In the genomic region with DNA sequence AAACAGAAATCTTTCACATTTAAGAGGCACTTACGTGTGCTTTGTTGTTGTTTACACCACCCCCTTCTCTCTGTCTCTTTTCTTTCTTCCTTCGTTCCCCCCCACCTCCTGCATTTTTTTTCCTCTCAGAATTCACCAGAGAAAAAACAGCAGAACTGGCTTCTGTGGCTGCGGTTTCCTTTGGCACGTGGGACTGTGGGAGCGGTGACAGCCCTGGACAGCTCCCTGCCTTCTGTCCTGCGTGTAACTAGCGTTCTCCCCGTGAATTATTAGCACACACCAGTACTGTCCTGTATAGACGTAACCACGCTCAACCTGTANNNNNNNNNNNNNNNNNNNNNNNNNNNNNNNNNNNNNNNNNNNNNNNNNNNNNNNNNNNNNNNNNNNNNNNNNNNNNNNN, we compare ENCODE assay signal across 9 mouse cellular contexts.
DNase-seq lines count a peak whose midpoint lies in the region; ATAC-seq and TF ChIP-seq lines count a peak whose summit lies in the region.
"Had no signal": no experiment of that assay in that cellular context is flagged by ENCODE, and none has a peak within 500 bp of the region (broad histone marks: within the 10 kb centered on the region; RNA-seq: fewer than 3 reads in every experiment).

No protein-coding gene starts in this region.

- TF ChIP-seq CTCF in lung, adult 2 months (IDR thresholded peaks at IDR 0.05; ENCODE audit: insufficient read depth, low read length), result no peak

- no peak for DNase-seq in frontal cortex, postnatal 14 days (ENCODE audit: low spot score in 2 of 2)
- peak; percentile 5 for DNase-seq in lung, postnatal 10 days
- DNase-seq in lung, adult 2 months, result no peak
- DNase-seq in urinary bladder, adult 2 months (ENCODE audit: low spot score), result no peak
- DNase-seq in urinary bladder, postnatal 4 days (ENCODE audit: low spot score in 2 of 2), result no peak

- WGBS in lung, adult 2 months, result 32% methylated on average over 10 of the region's 10 CpGs

- no peak overlapping the region for H3K4me3 ChIP-seq in lung, adult 2 months (replicated peaks; ENCODE audit: extremely low read depth, low read depth, low read length)
- H3K4me3 ChIP-seq: erythroblast, embryonic 14.5 days had no signal

- ATAC-seq in frontal cortex, adult (ENCODE audit: low TSS enrichment), result peak; percentile 41; the same call in 1 of the 2 replicates
- ATAC-seq in granulocyte monocyte progenitor cell, adult 5-6 weeks (replicated peaks; ENCODE audit: poor library complexity, severe bottlenecking), result peak; percentile 96
- ATAC-seq in megakaryocyte-erythroid progenitor cell, adult 5-6 weeks (replicated peaks; ENCODE audit: low FRiP score, low TSS enrichment, poor library complexity, severe bottlenecking), result peak; percentile 68; the same call in 1 of the 2 replicates

- no peaks in the 10 kb centered on the region for H3K4me1 ChIP-seq in lung, adult 2 months (ENCODE audit: control insufficient read depth, insufficient read depth, low read length)

- TF ChIP-seq POLR2A in lung, adult 2 months (IDR thresholded peaks at IDR 0.05; ENCODE audit: borderline replicate concordance, extremely low read depth, low read depth, low read length), result no peak

Comparison
In these comparisons a context has a peak if more than half of its experiments do, and no peak if none do; other contexts are left out.
1. ATAC-seq: peak in every context shown above with its lines; median percentile 96 in granulocyte monocyte progenitor cell, adult 5-6 weeks; 68 in megakaryocyte-erythroid progenitor cell, adult 5-6 weeks; 41 in frontal cortex, adult.